Mouse (Mus musculus) hindbrain, embryonic 10.5 days (tissue): ENCODE data around the gene Lin52. TPM values are rescaled to one million over a fixed set of nuclear protein-coding genes. Genes with fewer than 3 reads are reported as not detected.

ENCODE experiments used
- DNase-seq: peaks from one replicate; pipeline ENCODE4 v3.0.0-alpha.2; 2017; ENCODE audit warnings: low spot score
- H3K27ac ChIP-seq: fragments of 300-500 bp; sonication (generic); 2 replicates; pipeline ENCODE4 v1.5.1; 2016; ENCODE audit warnings: mild to moderate bottlenecking, moderate library complexity
- H3K27me3 ChIP-seq: fragments of 300-500 bp; sonication (generic); 2 replicates; pipeline ENCODE4 v1.6.1; 2016; ENCODE audit warnings: mild to moderate bottlenecking; ENCODE audit not compliant: poor library complexity, insufficient read depth, severe bottlenecking
- H3K36me3 ChIP-seq: fragments of 300-500 bp; sonication (generic); 2 replicates; pipeline ENCODE4 v1.6.1; 2016; ENCODE audit warnings: mild to moderate bottlenecking, moderate library complexity
- H3K4me1 ChIP-seq: fragments of 300-500 bp; sonication (generic); replicated peaks from 2 replicates; pipeline ENCODE4 v1.6.1; 2016; ENCODE audit warnings: mild to moderate bottlenecking
- H3K4me3 ChIP-seq: fragments of 300-500 bp; sonication (generic); 2 replicates; pipeline ENCODE4 v1.5.1; 2016; ENCODE audit warnings: mild to moderate bottlenecking, moderate library complexity
- H3K9me3 ChIP-seq: fragments of 300-500 bp; sonication (generic); 2 replicates; pipeline ENCODE4 v1.6.1; 2016; ENCODE audit warnings: mild to moderate bottlenecking, moderate library complexity
- WGBS: fragments of 180-500 bp; shearing (Covaris S2); methylation state at CpG from one replicate; pipeline ENCODE4 v1.1.7; 2016; 5-methylcytosine and 5-hydroxymethylcytosine counted together
- polyA plus RNA-seq: library from polyadenylated mRNA; unstranded; fragments of >200 nt; fragmentation: Nextera tagmentation; extraction: Ambion mirVana; gene quantifications from 2 replicates; pipeline ENCODE4 v1.2.1, GENCODE M21; 2016

Lin52 gene
- polyA plus RNA-seq, 1 experiment from 2014 or later = 30.8 TPM

- no peak overlapping the region for H3K4me3 ChIP-seq
- DNase-seq = no peak
- peaks cover 9% of the 10 kb centered on the region for H3K4me1 ChIP-seq
- peaks cover 11% of the 10 kb centered on the region; the same call in 1 of the 2 replicates for H3K36me3 ChIP-seq
- peaks cover 48% of the 10 kb centered on the region for H3K27me3 ChIP-seq
- WGBS = 94% methylated on average over 14 of the region's 14 CpGs
- H3K27ac ChIP-seq = no peak overlapping the region
- H3K9me3 ChIP-seq = no peaks in the 10 kb centered on the region
Measured at GRCm38 (mm10) chr12:84482778-84483585, 31.8 kb downstream of the Lin52 start.

- WGBS = 53% methylated on average over 8 of the region's 8 CpGs
- Histone ChIP-seq H3K27ac (no peak overlapping the region), H3K27me3 (peaks cover 67% of the 10 kb centered on the region), H3K4me1 (peaks cover 10% of the 10 kb centered on the region), H3K36me3 (0 out of 2 replicates have a peak, but pooled peaks cover 4% of the 10 kb centered on the region), H3K4me3 (no peak overlapping the region), H3K9me3 (no peaks in the 10 kb centered on the region)
- peak; percentile 65 for DNase-seq
Measured at GRCm38 (mm10) chr12:84487324-84488056, 36.3 kb downstream of the Lin52 start.

- H3K27ac ChIP-seq = no peak overlapping the region
- 0 out of 2 replicates have a peak, but pooled peaks cover 5% of the 10 kb centered on the region for H3K4me1 ChIP-seq
- WGBS = 94% methylated on average over 1 of the region's 1 CpGs
- H3K27me3 ChIP-seq = peaks cover 17% of the 10 kb centered on the region
- H3K4me3 ChIP-seq = no peak overlapping the region
- H3K36me3 ChIP-seq = no peaks in the 10 kb centered on the region
- DNase-seq = no peak
- no peaks in the 10 kb centered on the region for H3K9me3 ChIP-seq
Measured at GRCm38 (mm10) chr12:84496795-84497194, 45.6 kb downstream of the Lin52 start.

- no peaks in the 10 kb centered on the region for H3K36me3 ChIP-seq
- 73% methylated on average over 8 of the region's 8 CpGs for WGBS
- no peaks in the 10 kb centered on the region for H3K9me3 ChIP-seq
- DNase-seq = peak; percentile 8
- no peak overlapping the region for H3K4me3 ChIP-seq
- 0 out of 2 replicates have a peak, but pooled peaks cover 5% of the 10 kb centered on the region for H3K4me1 ChIP-seq
- no peaks in the 10 kb centered on the region for H3K27me3 ChIP-seq
- no peak overlapping the region for H3K27ac ChIP-seq
Measured at GRCm38 (mm10) chr12:84500528-84501263, 49.5 kb downstream of the Lin52 start.

- 0 out of 2 replicates have a peak, but pooled peaks cover 5% of the 10 kb centered on the region for H3K4me1 ChIP-seq
- H3K36me3 ChIP-seq = no peaks in the 10 kb centered on the region
- H3K9me3 ChIP-seq = no peaks in the 10 kb centered on the region
- WGBS = 83% methylated on average over 4 of the region's 4 CpGs
- H3K27me3 ChIP-seq = no peaks in the 10 kb centered on the region
- no peak overlapping the region for H3K4me3 ChIP-seq
- H3K27ac ChIP-seq = no peak overlapping the region
- DNase-seq = no peak
Measured at GRCm38 (mm10) chr12:84501278-84501677, 50.1 kb downstream of the Lin52 start.

- H3K4me1 ChIP-seq = no peaks in the 10 kb centered on the region
- WGBS = 93% methylated on average over 4 of the region's 4 CpGs
- no peak overlapping the region for H3K27ac ChIP-seq
- no peak for DNase-seq
- H3K27me3 ChIP-seq = no peaks in the 10 kb centered on the region
- no peaks in the 10 kb centered on the region for H3K36me3 ChIP-seq
- H3K9me3 ChIP-seq = no peaks in the 10 kb centered on the region
- H3K4me3 ChIP-seq = no peak overlapping the region
Measured at GRCm38 (mm10) chr12:84506856-84507255, 55.6 kb downstream of the Lin52 start.

- no peak for DNase-seq
- peaks cover 7% of the 10 kb centered on the region for H3K36me3 ChIP-seq
- no peak overlapping the region for H3K4me3 ChIP-seq
- no peak overlapping the region for H3K27ac ChIP-seq
- H3K27me3 ChIP-seq = no peaks in the 10 kb centered on the region
- no peaks in the 10 kb centered on the region for H3K4me1 ChIP-seq
- no peaks in the 10 kb centered on the region for H3K9me3 ChIP-seq
- whole genome bisulfite sequencing = 67% methylated on average over 3 of the region's 3 CpGs
Measured at GRCm38 (mm10) chr12:84512016-84512415, 60.8 kb downstream of the Lin52 start.

GRCm38 (mm10) chr12:84515486-84515885, 64.3 kb downstream of the Lin52 start:
- peaks cover 7% of the 10 kb centered on the region for H3K36me3 ChIP-seq
- H3K4me3 ChIP-seq = no peak overlapping the region
- H3K4me1 ChIP-seq = no peaks in the 10 kb centered on the region
- H3K9me3 ChIP-seq = no peaks in the 10 kb centered on the region
- DNase-seq = no peak
- WGBS = 87% methylated on average over 4 of the region's 4 CpGs
- no peaks in the 10 kb centered on the region for H3K27me3 ChIP-seq
- no peak overlapping the region for H3K27ac ChIP-seq

- DNase-seq = no peak
- Histone ChIP-seq H3K27ac (no peak overlapping the region), H3K4me1 (no peaks in the 10 kb centered on the region), H3K9me3 (no peaks in the 10 kb centered on the region), H3K4me3 (no peak overlapping the region), H3K36me3 (peaks cover 7% of the 10 kb centered on the region), H3K27me3 (no peaks in the 10 kb centered on the region)
- WGBS = 95% methylated on average over 1 of the region's 1 CpGs
Measured at GRCm38 (mm10) chr12:84516642-84517041, 65.4 kb downstream of the Lin52 start.

GRCm38 (mm10) chr12:84518018-84518417, 66.8 kb downstream of the Lin52 start:
- Histone ChIP-seq H3K4me1 (no peaks in the 10 kb centered on the region), H3K9me3 (no peaks in the 10 kb centered on the region), H3K4me3 (no peak overlapping the region), H3K27ac (no peak overlapping the region), H3K36me3 (peaks cover 11% of the 10 kb centered on the region; the same call in 1 of the 2 replicates), H3K27me3 (no peaks in the 10 kb centered on the region)
- WGBS = 85% methylated on average over 2 of the region's 2 CpGs
- DNase-seq = no peak

- H3K27me3 ChIP-seq = peaks cover 24% of the 10 kb centered on the region
- 62% methylated on average over 3 of the region's 3 CpGs for WGBS
- H3K4me1 ChIP-seq = peaks cover 13% of the 10 kb centered on the region
- H3K9me3 ChIP-seq = no peaks in the 10 kb centered on the region
- no peak overlapping the region for H3K27ac ChIP-seq
- no peak overlapping the region for H3K4me3 ChIP-seq
- 0 out of 2 replicates have a peak, but pooled peaks cover 3% of the 10 kb centered on the region for H3K36me3 ChIP-seq
- DNase-seq = no peak
Measured at GRCm38 (mm10) chr12:84523728-84524127, 72.5 kb downstream of the Lin52 start.

GRCm38 (mm10) chr12:84524147-84525050, 73.2 kb downstream of the Lin52 start:
- H3K9me3 ChIP-seq = no peaks in the 10 kb centered on the region
- no peak overlapping the region for H3K4me3 ChIP-seq
- peak overlapping the region; percentile 2; the same call in 1 of the 2 replicates for H3K27ac ChIP-seq
- no peak for DNase-seq
- H3K27me3 ChIP-seq = peaks cover 30% of the 10 kb centered on the region
- 0 out of 2 replicates have a peak, but pooled peaks cover 3% of the 10 kb centered on the region for H3K36me3 ChIP-seq
- H3K4me1 ChIP-seq = peaks cover 13% of the 10 kb centered on the region
- 65% methylated on average over 11 of the region's 11 CpGs for WGBS
